Mouse (Mus musculus) myocyte (in vitro differentiated cells): Measurements from ENCODE around the gene Rhoa. TPM values are rescaled to one million over a fixed set of nuclear protein-coding genes. Genes with fewer than 3 reads are reported as not detected.
A peak's percentile ranks its signal among the peaks of the same experiment; 100 is the strongest.

Experiments used
- H3K27me3 ChIP-seq: one replicate; pipeline ENCODE4 v1.6.1; 2011; ENCODE audit not compliant: control insufficient read depth, insufficient read depth, insufficient read length
- H3K36me3 ChIP-seq: one replicate; pipeline ENCODE4 v1.6.1; 2011; ENCODE audit not compliant: control insufficient read depth, insufficient read depth
- H3K4me2 ChIP-seq: one replicate; pipeline ENCODE4 v1.6.1; 2011; ENCODE audit warnings: low read depth, control low read depth
- H3K4me3 ChIP-seq: one replicate; pipeline ENCODE4 v1.5.1; 2011; ENCODE audit warnings: mild to moderate bottlenecking, control low read depth, moderate library complexity
- H3K79me2 ChIP-seq: one replicate; pipeline ENCODE4 v1.6.1; 2011; ENCODE audit not compliant: control insufficient read depth, insufficient read depth
- H3ac ChIP-seq: one replicate; pipeline ENCODE4 v1.6.1; 2011; ENCODE audit not compliant: control insufficient read depth, insufficient read length
- CEBPB ChIP-seq: IDR thresholded peaks from 2 replicates; pipeline ENCODE4 v1.6.1; 2011; ENCODE audit warnings: mild to moderate bottlenecking, moderate library complexity; ENCODE audit not compliant: poor library complexity, insufficient read depth, severe bottlenecking
- E2F4 ChIP-seq: IDR thresholded peaks from one replicate; pipeline ENCODE4 v1.6.1; 2011; ENCODE audit warnings: mild to moderate bottlenecking, control low read depth, moderate library complexity; ENCODE audit not compliant: insufficient read depth
- MAX ChIP-seq: IDR thresholded peaks from one replicate; pipeline ENCODE4 v1.6.1; 2011; ENCODE audit warnings: low read depth, mild to moderate bottlenecking, control low read depth
- MYOD1 ChIP-seq, 3 experiments: IDR thresholded peaks; one replicate each; pipeline ENCODE4 v1.6.1; 2011; ENCODE audit warnings: control low read depth in 2 of 3, low read depth in 2 of 3, mild to moderate bottlenecking in 2 of 3, moderate library complexity in 1 of 3; ENCODE audit not compliant: insufficient read length in 2 of 3, control insufficient read depth in 1 of 3
- MYOG ChIP-seq, 3 experiments: IDR thresholded peaks; one replicate each; pipeline ENCODE4 v1.6.1; 2011; ENCODE audit warnings: control low read depth in 2 of 3, low read depth in 2 of 3, mild to moderate bottlenecking in 2 of 3; ENCODE audit not compliant: insufficient read length in 2 of 3, control insufficient read depth in 1 of 3, insufficient read depth in 1 of 3
- POLR2A ChIP-seq: IDR thresholded peaks from one replicate; pipeline ENCODE4 v1.6.1; 2011; ENCODE audit warnings: low read depth, mild to moderate bottlenecking, control low read depth, moderate library complexity; ENCODE audit not compliant: insufficient read length
- POLR2AphosphoS2 ChIP-seq: IDR thresholded peaks from one replicate; pipeline ENCODE4 v1.6.1; 2011; ENCODE audit warnings: low read depth, control low read depth; ENCODE audit not compliant: insufficient read length
- REST ChIP-seq: IDR thresholded peaks from one replicate; pipeline ENCODE4 v1.6.1; 2011; ENCODE audit warnings: mild to moderate bottlenecking, control low read depth, moderate library complexity; ENCODE audit not compliant: insufficient read depth, insufficient read length
- SRF ChIP-seq: IDR thresholded peaks from one replicate; pipeline ENCODE4 v1.6.1; 2011; ENCODE audit warnings: low read depth; ENCODE audit not compliant: control insufficient read depth, insufficient read length
- TCF12 ChIP-seq: IDR thresholded peaks from one replicate; pipeline ENCODE4 v1.6.1; 2011; ENCODE audit warnings: mild to moderate bottlenecking, control low read depth; ENCODE audit not compliant: poor library complexity, insufficient read depth, severe bottlenecking
- TCF3 ChIP-seq: IDR thresholded peaks from one replicate; pipeline ENCODE4 v1.6.1; 2011; ENCODE audit warnings: low read depth, control low read depth; ENCODE audit not compliant: insufficient read length
- USF1 ChIP-seq: IDR thresholded peaks from one replicate; pipeline ENCODE4 v1.6.1; 2011; ENCODE audit warnings: low read depth, mild to moderate bottlenecking, control low read depth, moderate library complexity
- polyA plus RNA-seq: library from polyadenylated mRNA; unstranded; fragments of >200 nt; fragmentation: generic; extraction: Trizol; gene quantifications from one replicate; pipeline ENCODE4 v1.2.1, GENCODE M21; 2012; ENCODE audit warnings: missing spikeins

Rhoa gene
- polyA plus RNA-seq, 1 experiment, result 306 TPM

DNA sequence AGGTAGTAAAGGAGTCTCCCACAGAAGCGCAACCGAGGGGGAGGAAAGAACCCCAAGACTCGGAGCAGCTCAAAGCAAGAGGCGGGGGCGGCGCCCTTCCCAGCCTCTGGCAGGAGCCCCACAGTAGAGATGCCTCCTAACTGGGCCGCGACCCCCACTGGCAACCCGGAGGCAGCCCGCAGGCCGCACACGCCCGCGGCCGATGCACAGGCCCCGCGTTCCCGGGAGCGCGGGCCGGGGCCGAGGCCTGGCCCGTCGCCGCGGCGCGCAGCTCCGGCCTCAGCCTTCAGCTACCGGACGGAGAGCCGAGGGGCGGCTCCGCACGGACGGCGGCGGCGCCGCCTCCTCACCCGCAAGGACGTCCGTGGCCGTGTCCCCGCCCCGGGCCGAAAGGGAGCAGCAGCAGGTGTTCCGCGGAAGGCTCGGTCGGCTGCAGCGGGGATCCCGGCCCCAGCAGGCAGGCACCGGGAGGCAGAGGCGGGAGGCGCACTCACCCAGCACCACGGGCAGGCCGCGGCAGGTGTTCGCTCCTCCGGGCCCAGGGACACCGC, 42.7 kb upstream of the Rhoa start:
- Histone ChIP-seq H3K4me2 (peak overlapping the region; percentile 68), H3K36me3 (no peaks in the 10 kb centered on the region), H3K27me3 (no peaks in the 10 kb centered on the region), H3ac (peak overlapping the region; percentile 72), H3K4me3 (peak overlapping the region; percentile 46), H3K79me2 (peaks cover 51% of the 10 kb centered on the region)
- TF ChIP-seq REST, result no peak
- no peak for TF ChIP-seq E2F4
- TF ChIP-seq MYOD1 (IDR thresholded peaks at IDR 0.05; ENCODE audit: control insufficient read depth in 1 of 3, insufficient read length in 2 of 3, low read depth in 2 of 3), result peak in 2 of 3 experiments; percentile 58 to 81
- no peak for TF ChIP-seq TCF12
- peak in 1 of 3 experiments; percentile 61 for TF ChIP-seq MYOG (IDR thresholded peaks at IDR 0.05; ENCODE audit: control insufficient read depth in 1 of 3, insufficient read depth in 1 of 3, insufficient read length in 2 of 3, low read depth in 2 of 3)

DNA sequence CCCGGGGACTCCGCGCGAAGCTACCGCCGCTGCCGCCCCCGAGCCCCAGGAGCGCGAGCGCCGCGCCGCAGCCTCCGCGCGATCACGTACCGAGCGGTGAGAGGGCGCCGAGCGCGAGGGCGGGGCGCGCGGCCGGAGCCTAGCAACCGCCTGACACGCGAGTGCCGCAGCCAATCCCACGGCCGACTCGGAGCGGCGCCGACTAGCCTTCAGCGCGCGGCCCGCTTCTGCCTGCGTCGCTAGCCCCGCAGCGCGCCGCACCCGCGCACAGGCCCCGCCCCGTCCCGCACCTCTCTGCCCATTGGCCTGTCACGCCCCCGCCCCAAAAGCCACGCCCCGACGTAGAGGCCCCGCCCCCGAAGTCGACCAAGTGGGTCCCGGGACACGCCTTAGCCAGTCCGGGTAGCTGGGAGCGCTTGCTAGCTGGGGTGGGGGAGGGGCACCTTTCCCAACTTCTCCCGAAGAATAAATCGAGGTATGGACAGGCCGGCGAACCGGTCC, 42.2 kb upstream of the Rhoa start, which contains the start of gene Dag1:
Gene Dag1 (minus strand): TSS at position 269 of the 501 bp plus-strand sequence.
- H3ac ChIP-seq, result peak within 1 kb of the TSS; percentile 72
- H3K27me3 ChIP-seq, result no peaks in the 10 kb centered on the region
- H3K4me2 ChIP-seq, result peak within 1 kb of the TSS; percentile 89
- peak within 1 kb of the TSS; percentile 46 for H3K4me3 ChIP-seq
- peaks cover 45% of the 10 kb centered on the region for H3K79me2 ChIP-seq
- TF ChIP-seq MYOG (IDR thresholded peaks at IDR 0.05; ENCODE audit: control insufficient read depth in 1 of 3, insufficient read depth in 1 of 3, insufficient read length in 2 of 3, low read depth in 2 of 3) (peak in 1 of 3 experiments; percentile 24), CEBPB (no peak), USF1 (no peak), TCF3 (no peak), POLR2AphosphoS2 (peak; percentile 99), POLR2A (peak; percentile 99), MAX (no peak), E2F4 (no peak), REST (no peak), TCF12 (no peak), SRF (no peak), MYOD1 (IDR thresholded peaks at IDR 0.05; ENCODE audit: control insufficient read depth in 1 of 3, insufficient read length in 2 of 3, low read depth in 2 of 3) (no peak)
- no peaks in the 10 kb centered on the region for H3K36me3 ChIP-seq

DNA sequence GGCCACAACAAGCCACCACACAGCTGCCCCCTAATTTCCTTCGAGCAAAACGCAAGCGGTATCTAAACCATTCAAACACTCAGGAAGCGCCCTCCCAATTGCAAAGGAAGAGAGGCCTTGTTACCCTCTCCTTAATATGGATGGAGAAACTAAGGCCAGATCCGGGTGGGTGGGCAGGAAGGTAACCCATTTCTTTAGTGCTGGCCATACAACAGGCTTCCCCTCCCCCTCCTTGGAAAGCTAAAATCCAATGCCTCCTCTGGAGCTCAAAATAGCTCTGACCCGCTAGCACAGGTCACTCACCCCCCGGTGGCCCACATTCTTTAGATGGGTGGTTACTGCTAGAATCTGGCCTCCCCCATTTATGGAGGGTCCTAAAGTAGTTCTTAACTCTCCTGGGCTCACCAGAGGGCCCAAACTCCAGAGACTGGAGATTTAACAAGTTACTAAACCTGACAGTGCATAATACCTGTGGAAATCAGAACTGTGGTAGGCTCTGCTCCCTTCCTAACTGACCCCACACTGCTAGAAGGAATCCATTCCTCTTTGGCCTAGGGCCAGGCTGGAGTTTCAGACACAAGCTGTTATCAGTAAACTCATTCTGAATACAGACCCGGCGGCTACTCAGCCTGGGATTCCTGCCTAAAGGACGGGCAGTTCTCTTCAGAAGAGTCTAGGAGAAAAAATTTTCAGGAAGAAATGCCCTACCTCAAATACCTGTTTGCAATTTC, 41.6 kb upstream of the Rhoa start:
- Histone ChIP-seq H3K27me3 (no peaks in the 10 kb centered on the region), H3K4me2 (peak overlapping the region; percentile 89), H3K36me3 (no peaks in the 10 kb centered on the region), H3K79me2 (peaks cover 39% of the 10 kb centered on the region), H3K4me3 (peak overlapping the region; percentile 46), H3ac (peak overlapping the region; percentile 72)
- no peak for TF ChIP-seq TCF12
- no peak for TF ChIP-seq MAX
- no peak for TF ChIP-seq MYOG (IDR thresholded peaks at IDR 0.05; ENCODE audit: control insufficient read depth in 1 of 3, insufficient read depth in 1 of 3, insufficient read length in 2 of 3, low read depth in 2 of 3)
- no peak for TF ChIP-seq SRF
- no peak for TF ChIP-seq CEBPB
- TF ChIP-seq E2F4, result no peak
- no peak for TF ChIP-seq USF1
- TF ChIP-seq TCF3, result no peak

DNA sequence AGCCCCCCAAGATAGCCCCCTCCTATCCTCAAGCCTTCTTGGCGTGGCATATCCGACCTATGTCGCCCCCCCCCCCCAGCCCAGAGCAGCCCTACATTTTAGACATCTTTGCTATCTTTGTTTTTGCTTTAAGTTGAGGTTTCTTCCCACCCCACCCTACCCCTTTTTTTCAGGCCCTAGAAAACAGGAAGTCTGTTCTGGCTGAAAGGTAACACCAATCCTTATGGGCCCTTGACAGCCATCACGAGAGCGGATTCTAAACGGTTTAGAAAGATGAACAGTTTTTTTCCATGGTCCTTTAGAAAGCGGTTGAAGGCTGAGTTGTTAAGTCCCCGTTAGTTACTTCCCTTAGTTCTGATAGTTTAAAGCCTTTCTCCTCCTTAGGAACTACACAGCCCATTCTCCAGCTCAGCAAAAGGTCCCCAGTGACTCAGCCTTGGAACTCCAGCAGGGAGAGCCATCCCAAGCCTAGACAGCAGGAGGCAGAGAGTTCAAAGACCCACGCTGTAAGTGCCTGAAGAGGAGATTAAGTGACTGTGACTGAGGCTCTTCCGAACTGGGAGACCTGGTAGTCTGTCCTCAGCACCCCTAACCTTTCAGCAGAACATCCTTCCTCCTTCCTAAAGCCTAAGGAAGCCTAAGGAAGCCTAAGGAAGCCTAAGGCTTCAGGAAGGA, 39.5 kb upstream of the Rhoa start:
- Histone ChIP-seq H3K4me2 (no peak overlapping the region), H3ac (no peak overlapping the region), H3K79me2 (peaks cover 19% of the 10 kb centered on the region), H3K27me3 (no peaks in the 10 kb centered on the region), H3K36me3 (no peaks in the 10 kb centered on the region), H3K4me3 (no peak overlapping the region)
- TF ChIP-seq MAX (no peak), MYOD1 (IDR thresholded peaks at IDR 0.05; ENCODE audit: control insufficient read depth in 1 of 3, insufficient read length in 2 of 3, low read depth in 2 of 3) (no peak), SRF (no peak), USF1 (no peak), REST (no peak), E2F4 (no peak)
